Mouse (Mus musculus): ENCODE measurements at regions not wholly inside any gene's neighbourhood (a gene's known extent, or its start where the extent isn't known, plus 50 kb on each side); places are given as distances from the start of the nearest gene placed in this dataset.

DNA sequence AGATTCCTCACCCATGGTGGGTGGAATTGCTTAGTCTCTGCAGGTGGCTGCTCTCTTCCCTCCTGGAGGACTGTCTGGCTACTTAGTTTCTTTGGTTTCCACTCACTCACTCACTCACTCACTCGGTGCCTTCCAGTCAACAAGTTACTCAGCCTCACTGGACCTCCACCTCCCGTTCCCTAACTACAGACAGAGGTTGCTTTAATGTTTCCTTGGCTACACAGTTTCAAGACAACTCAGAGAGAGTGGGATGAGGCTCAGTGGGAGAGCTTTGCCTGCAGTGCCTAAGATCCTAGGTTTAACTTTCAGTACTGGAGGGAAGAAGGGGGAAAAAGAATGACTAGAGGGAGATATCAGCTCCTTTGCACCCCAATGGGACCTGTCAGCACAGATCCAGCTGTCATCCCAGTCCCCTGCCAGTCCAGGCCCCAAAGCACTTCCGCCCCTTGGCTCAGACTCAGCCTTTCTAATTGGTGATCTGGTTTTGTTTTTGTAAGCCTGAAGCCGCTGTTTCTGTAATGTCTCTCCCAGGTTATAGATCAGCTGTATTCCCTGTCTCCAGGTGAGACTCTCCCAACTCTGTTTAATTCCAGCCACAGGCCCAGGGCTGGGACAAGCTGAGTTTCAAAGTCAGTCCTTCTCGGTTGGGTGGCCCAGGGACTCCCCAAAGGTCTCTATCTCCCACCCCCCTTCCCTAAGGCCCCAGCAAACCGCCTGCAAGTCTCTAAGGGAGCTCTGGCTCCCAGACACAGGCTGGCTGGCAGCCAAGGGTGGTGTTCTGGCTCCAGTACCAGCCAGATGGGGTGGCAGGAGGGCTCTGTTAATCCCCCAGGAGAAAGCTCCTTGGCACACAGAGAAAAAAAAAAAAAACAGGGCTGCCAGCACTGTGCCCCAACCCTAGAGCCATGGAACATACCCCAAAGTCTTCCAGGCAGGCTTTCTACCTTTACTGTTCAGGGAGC is 60.5 kb upstream of the Cdon start:
- DNase-seq (ENCODE audit: extremely low spot score) = no peak

DNA sequence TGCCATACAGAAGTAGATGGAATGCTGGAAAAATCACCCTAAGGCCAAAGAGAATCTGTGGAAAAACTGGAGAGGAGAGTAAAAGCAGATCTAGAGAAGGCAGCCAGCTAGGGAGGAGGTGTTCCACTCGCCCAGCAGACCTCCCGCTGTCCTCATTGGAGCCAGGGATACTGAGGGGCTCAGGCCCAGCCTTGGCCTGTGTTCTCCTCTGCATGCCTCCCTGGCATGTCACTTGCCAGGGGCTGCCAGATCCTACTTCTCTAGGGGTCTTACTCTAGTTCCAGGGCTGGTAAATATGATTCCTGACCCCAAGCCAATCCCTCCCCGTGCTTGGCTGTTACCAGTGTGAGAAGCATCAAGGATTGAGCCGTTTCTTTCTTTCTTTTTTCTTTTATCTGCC is 59.5 kb upstream of the Cdon start:
- DNase-seq (ENCODE audit: extremely low spot score) = no peak

DNA sequence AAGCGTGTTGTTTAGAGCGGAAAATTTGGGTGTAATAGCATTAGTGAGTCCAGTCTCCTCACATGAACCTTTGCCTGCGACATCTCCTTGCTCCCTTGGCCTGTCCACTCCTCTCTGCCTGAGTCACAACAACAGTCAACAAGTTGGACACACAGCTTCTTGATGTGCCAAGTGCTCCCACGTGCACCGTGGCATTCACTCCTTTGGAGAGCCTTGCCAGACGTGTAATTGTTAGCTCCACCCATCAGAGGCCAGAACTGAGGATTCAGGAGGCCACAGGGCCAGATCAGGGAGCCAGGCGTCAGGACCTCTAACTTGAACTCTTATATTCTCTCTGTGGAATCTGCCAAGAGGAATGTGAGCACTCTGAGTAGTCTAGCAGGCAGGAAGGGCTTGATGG is 58.7 kb upstream of the Cdon start:
- DNase-seq (ENCODE audit: extremely low spot score) = no peak

DNA sequence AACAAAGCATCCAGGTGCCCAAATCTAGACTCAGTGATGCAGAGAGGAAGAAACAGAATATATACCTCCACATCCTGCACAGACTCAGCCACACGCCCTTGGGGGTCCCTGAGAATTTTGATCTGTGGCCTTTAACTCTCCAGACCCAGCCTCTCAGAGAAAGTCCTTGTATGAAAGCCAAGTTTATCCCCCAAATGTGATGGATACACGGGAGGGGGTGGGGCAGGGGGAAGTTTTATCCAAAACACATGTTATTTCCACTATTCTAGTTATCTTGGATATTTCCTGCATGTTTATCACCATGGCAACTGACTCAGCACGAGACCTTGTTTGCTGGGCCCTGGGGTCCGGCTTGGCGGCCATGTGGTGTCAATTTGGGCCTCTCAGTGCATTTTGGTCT is 57.8 kb upstream of the Cdon start:
- no peak for DNase-seq (ENCODE audit: extremely low spot score)

DNA sequence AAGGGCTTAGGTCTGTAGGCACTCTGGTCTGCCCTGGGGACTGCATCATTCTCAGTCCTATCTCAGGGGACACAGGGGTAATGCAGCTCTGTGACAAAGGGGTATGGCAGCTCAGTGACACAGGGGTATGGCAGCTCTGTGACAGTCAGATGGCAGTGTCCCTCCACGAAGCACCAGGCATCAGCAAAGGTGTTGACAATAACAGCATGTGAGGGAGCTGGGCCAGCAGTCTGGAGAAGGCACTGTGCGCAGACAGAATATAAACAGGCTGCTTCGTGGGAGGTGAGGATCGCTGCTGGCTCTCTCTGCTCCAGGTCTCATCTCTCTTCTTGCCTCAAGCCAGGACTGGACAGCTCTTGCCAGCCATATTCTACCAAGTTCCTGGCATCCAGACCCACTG is 57.0 kb upstream of the Cdon start:
- DNase-seq (ENCODE audit: extremely low spot score) = no peak

DNA sequence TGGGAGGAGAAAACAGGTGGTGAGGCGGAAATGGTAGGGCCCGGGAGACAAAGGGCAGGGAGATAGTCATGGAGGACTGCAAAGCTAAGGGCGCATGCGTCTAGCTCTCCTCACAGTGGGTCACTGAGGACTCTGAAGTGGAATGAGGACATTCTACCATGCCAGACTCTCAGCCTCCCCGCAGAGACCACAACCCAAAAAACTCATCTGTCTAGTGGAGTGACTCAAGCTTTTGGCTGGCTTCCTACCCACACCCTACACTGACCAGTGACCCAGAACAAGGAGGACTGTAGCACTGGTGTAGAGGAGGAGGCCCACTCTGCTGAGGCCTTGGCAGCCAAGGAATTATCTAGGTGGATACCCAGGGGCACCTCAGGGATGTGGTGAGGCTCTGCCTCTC is 55.0 kb upstream of the Cdon start:
- DNase-seq (ENCODE audit: extremely low spot score) = no peak

DNA sequence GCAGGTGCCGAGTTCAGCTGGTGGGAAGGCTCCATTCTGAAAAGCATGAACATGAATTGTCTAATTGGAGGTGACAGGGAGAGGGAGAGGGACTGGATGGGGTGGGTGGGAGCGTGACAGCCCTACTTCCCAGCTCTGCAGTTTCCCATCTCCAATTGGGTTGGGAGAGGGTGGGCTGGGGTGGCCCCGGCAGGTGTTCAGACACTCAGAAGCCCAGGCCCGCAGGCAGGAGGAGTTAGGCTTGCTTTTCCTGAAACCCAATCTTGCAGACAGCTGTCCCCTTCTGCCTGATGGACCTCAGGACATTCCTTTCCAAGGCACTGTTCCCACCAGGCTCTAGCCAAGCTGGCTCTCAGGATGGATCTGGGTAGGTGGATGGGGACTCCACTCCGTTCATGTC is 51.9 kb upstream of the Cdon start:
- no peak for DNase-seq (ENCODE audit: extremely low spot score)

DNA sequence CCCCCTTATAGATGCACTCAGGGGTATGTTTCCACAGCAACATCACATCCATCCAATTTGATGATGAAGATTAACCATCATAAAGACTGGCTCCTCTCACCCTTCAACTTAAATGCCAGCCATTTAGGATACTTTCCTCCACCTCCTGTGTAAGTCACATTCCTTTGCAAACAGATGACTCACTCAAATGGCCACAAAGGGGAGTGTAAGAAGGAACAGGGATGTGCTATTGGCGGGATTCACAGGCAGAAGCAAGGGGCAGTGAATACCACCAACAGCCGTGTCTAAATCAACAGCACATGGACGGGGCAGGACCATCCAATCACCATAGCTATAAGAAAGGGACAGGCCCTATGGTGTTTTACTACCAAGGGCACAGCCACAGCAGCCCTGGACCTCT is 50.9 kb upstream of the Cdon start:
- DNase-seq (ENCODE audit: extremely low spot score) = no peak

DNA sequence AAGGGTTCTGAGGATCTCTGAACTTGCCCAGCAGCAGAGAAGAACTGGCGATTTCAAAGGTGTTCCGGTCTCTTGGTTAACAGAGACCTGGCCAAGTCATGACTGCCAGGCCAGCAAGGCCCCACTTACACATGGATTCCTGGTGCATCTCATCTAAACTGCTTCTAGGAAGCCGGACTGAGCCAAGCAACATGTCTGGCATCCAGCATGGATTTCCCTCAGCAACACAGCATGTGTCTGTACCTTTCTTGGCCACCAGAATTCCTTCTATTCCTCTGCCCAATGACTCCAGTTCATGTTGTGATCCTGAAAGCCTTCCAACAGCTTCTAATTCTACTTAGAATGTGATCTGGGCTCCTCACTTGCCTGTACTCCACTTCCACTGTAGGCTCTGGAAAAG is 50.0 kb upstream of the Cdon start:
- DNase-seq (ENCODE audit: extremely low spot score) = no peak

Data from embryo, embryonic 9.5 days (tissue).